Mouse (Mus musculus): ENCODE results near the gene Slc4a4. TPM values are rescaled to one million over a fixed set of nuclear protein-coding genes. Genes with fewer than 3 reads are reported as not detected.

Slc4a4 gene
- polyA plus RNA-seq, 1 experiment from 2014 or later: 4.8 TPM

- Histone ChIP-seq H3K4me2 (ENCODE audit: low read length) (no peak overlapping the region), H3K27ac (replicated peaks; ENCODE audit: low read depth, low read length) (no peak overlapping the region), H3K4me3 (replicated peaks; ENCODE audit: low read depth, low read length) (no peak overlapping the region), H3K9ac (replicated peaks; ENCODE audit: low read length) (no peak overlapping the region), H3K27me3 (ENCODE audit: control insufficient read depth, insufficient read depth, low read length) (no peaks in the 10 kb centered on the region), H3K4me1 (ENCODE audit: control insufficient read depth, insufficient read depth, low read length) (peaks cover 8% of the 10 kb centered on the region; the same call in 1 of the 2 replicates), H3K9me3 (ENCODE audit: control insufficient read depth, low read length) (no peaks in the 10 kb centered on the region), H3K36me3 (ENCODE audit: control insufficient read depth, insufficient read depth, low read length) (no peaks in the 10 kb centered on the region)
- no peak for ATAC-seq (ENCODE audit: low FRiP score, low TSS enrichment)
- WGBS: 95% methylated on average over 5 of the region's 5 CpGs
- DNase-seq: no peak
These were observed 39.0 kb downstream of the Slc4a4 start for GRCm38 (mm10) chr5:88925576-88925975.

- H3K4me1 ChIP-seq (ENCODE audit: control insufficient read depth, insufficient read depth, low read length): peaks cover 9% of the 10 kb centered on the region; the same call in 1 of the 2 replicates
- no peak overlapping the region for H3K9ac ChIP-seq (replicated peaks; ENCODE audit: low read length)
- no peak overlapping the region for H3K27ac ChIP-seq (replicated peaks; ENCODE audit: low read depth, low read length)
- DNase-seq (peak; percentile 82), ATAC-seq (ENCODE audit: low FRiP score, low TSS enrichment) (peak; percentile 48; the same call in 1 of the 2 replicates)
- no peak overlapping the region for H3K4me2 ChIP-seq (ENCODE audit: low read length)
- no peak overlapping the region for H3K4me3 ChIP-seq (replicated peaks; ENCODE audit: low read depth, low read length)
- WGBS: 52% methylated on average over 13 of the region's 13 CpGs
- H3K36me3 ChIP-seq (ENCODE audit: control insufficient read depth, insufficient read depth, low read length): no peaks in the 10 kb centered on the region
- H3K9me3 ChIP-seq (ENCODE audit: control insufficient read depth, low read length): no peaks in the 10 kb centered on the region
- no peaks in the 10 kb centered on the region for H3K27me3 ChIP-seq (ENCODE audit: control insufficient read depth, insufficient read depth, low read length)
These were observed 41.7 kb downstream of the Slc4a4 start for GRCm38 (mm10) chr5:88928201-88928916.

- DNase-seq (peak; percentile 80), ATAC-seq (ENCODE audit: low FRiP score, low TSS enrichment) (peak; percentile 80)
- Histone ChIP-seq H3K4me1 (ENCODE audit: control insufficient read depth, insufficient read depth, low read length) (peaks cover 11% of the 10 kb centered on the region), H3K36me3 (ENCODE audit: control insufficient read depth, insufficient read depth, low read length) (no peaks in the 10 kb centered on the region), H3K4me2 (ENCODE audit: low read length) (0 out of 2 replicates have a peak overlapping the region, but pooled peaks have one; percentile 28), H3K27ac (replicated peaks; ENCODE audit: low read depth, low read length) (no peak overlapping the region), H3K27me3 (ENCODE audit: control insufficient read depth, insufficient read depth, low read length) (no peaks in the 10 kb centered on the region), H3K4me3 (replicated peaks; ENCODE audit: low read depth, low read length) (no peak overlapping the region), H3K9ac (replicated peaks; ENCODE audit: low read length) (no peak overlapping the region; the same call in 1 of the 2 replicates), H3K9me3 (ENCODE audit: control insufficient read depth, low read length) (no peaks in the 10 kb centered on the region)
- 30% methylated on average over 18 of the region's 18 CpGs for WGBS
These were observed 42.9 kb downstream of the Slc4a4 start for GRCm38 (mm10) chr5:88929392-88930094.

- Histone ChIP-seq H3K27ac (replicated peaks; ENCODE audit: low read depth, low read length) (0 out of 2 replicates have a peak overlapping the region, but pooled peaks have one; percentile 32), H3K9me3 (ENCODE audit: control insufficient read depth, low read length) (no peaks in the 10 kb centered on the region), H3K4me1 (ENCODE audit: control insufficient read depth, insufficient read depth, low read length) (peaks cover 11% of the 10 kb centered on the region), H3K36me3 (ENCODE audit: control insufficient read depth, insufficient read depth, low read length) (no peaks in the 10 kb centered on the region), H3K9ac (replicated peaks; ENCODE audit: low read length) (no peak overlapping the region), H3K4me3 (replicated peaks; ENCODE audit: low read depth, low read length) (no peak overlapping the region), H3K27me3 (ENCODE audit: control insufficient read depth, insufficient read depth, low read length) (no peaks in the 10 kb centered on the region), H3K4me2 (ENCODE audit: low read length) (no peak overlapping the region)
- ATAC-seq (ENCODE audit: low FRiP score, low TSS enrichment) (peak; percentile 47; the same call in 1 of the 2 replicates), DNase-seq (no peak)
- 75% methylated on average over 5 of the region's 5 CpGs for WGBS
These were observed 43.5 kb downstream of the Slc4a4 start for GRCm38 (mm10) chr5:88930129-88930528.

- Histone ChIP-seq H3K4me3 (replicated peaks; ENCODE audit: low read depth, low read length) (no peak overlapping the region), H3K4me2 (ENCODE audit: low read length) (no peak overlapping the region), H3K4me1 (ENCODE audit: control insufficient read depth, insufficient read depth, low read length) (peaks cover 11% of the 10 kb centered on the region), H3K27me3 (ENCODE audit: control insufficient read depth, insufficient read depth, low read length) (no peaks in the 10 kb centered on the region), H3K27ac (replicated peaks; ENCODE audit: low read depth, low read length) (no peak overlapping the region), H3K36me3 (ENCODE audit: control insufficient read depth, insufficient read depth, low read length) (no peaks in the 10 kb centered on the region), H3K9ac (replicated peaks; ENCODE audit: low read length) (no peak overlapping the region), H3K9me3 (ENCODE audit: control insufficient read depth, low read length) (no peaks in the 10 kb centered on the region)
- ATAC-seq (ENCODE audit: low FRiP score, low TSS enrichment) (no peak), DNase-seq (no peak)
- WGBS: 88% methylated on average over 11 of the region's 11 CpGs
These were observed 44.0 kb downstream of the Slc4a4 start for GRCm38 (mm10) chr5:88930611-88931010.

- Histone ChIP-seq H3K27me3 (ENCODE audit: control insufficient read depth, insufficient read depth, low read length) (no peaks in the 10 kb centered on the region), H3K4me1 (ENCODE audit: control insufficient read depth, insufficient read depth, low read length) (peaks cover 11% of the 10 kb centered on the region), H3K4me3 (replicated peaks; ENCODE audit: low read depth, low read length) (no peak overlapping the region), H3K9ac (replicated peaks; ENCODE audit: low read length) (no peak overlapping the region), H3K36me3 (ENCODE audit: control insufficient read depth, insufficient read depth, low read length) (no peaks in the 10 kb centered on the region), H3K27ac (replicated peaks; ENCODE audit: low read depth, low read length) (no peak overlapping the region), H3K9me3 (ENCODE audit: control insufficient read depth, low read length) (no peaks in the 10 kb centered on the region), H3K4me2 (ENCODE audit: low read length) (no peak overlapping the region)
- ATAC-seq (ENCODE audit: low FRiP score, low TSS enrichment): no peak
- WGBS: 94% methylated on average over 9 of the region's 9 CpGs
- no peak for DNase-seq
These were observed 44.6 kb downstream of the Slc4a4 start for GRCm38 (mm10) chr5:88931176-88931575.

- no peak for ATAC-seq (ENCODE audit: low FRiP score, low TSS enrichment)
- H3K9me3 ChIP-seq (ENCODE audit: control insufficient read depth, low read length): no peaks in the 10 kb centered on the region
- H3K4me1 ChIP-seq (ENCODE audit: control insufficient read depth, insufficient read depth, low read length): peaks cover 11% of the 10 kb centered on the region
- peak; percentile 22 for DNase-seq
- no peak overlapping the region for H3K9ac ChIP-seq (replicated peaks; ENCODE audit: low read length)
- H3K4me3 ChIP-seq (replicated peaks; ENCODE audit: low read depth, low read length): no peak overlapping the region
- H3K4me2 ChIP-seq (ENCODE audit: low read length): peak overlapping the region; percentile 36
- no peaks in the 10 kb centered on the region for H3K27me3 ChIP-seq (ENCODE audit: control insufficient read depth, insufficient read depth, low read length)
- 47% methylated on average over 7 of the region's 7 CpGs for WGBS
- no peaks in the 10 kb centered on the region for H3K36me3 ChIP-seq (ENCODE audit: control insufficient read depth, insufficient read depth, low read length)
- no peak overlapping the region for H3K27ac ChIP-seq (replicated peaks; ENCODE audit: low read depth, low read length)
These were observed 46.8 kb downstream of the Slc4a4 start for GRCm38 (mm10) chr5:88933454-88933853.

- 46% methylated on average over 14 of the region's 14 CpGs for WGBS
- Histone ChIP-seq H3K4me2 (ENCODE audit: low read length) (peak overlapping the region; percentile 36), H3K4me1 (ENCODE audit: control insufficient read depth, insufficient read depth, low read length) (peaks cover 9% of the 10 kb centered on the region), H3K36me3 (ENCODE audit: control insufficient read depth, insufficient read depth, low read length) (no peaks in the 10 kb centered on the region), H3K27me3 (ENCODE audit: control insufficient read depth, insufficient read depth, low read length) (no peaks in the 10 kb centered on the region), H3K9me3 (ENCODE audit: control insufficient read depth, low read length) (no peaks in the 10 kb centered on the region), H3K4me3 (replicated peaks; ENCODE audit: low read depth, low read length) (no peak overlapping the region), H3K27ac (replicated peaks; ENCODE audit: low read depth, low read length) (no peak overlapping the region), H3K9ac (replicated peaks; ENCODE audit: low read length) (no peak overlapping the region)
- DNase-seq: peak; percentile 22
- peak; percentile 22; the same call in 1 of the 2 replicates for ATAC-seq (ENCODE audit: low FRiP score, low TSS enrichment)
These were observed 47.3 kb downstream of the Slc4a4 start for GRCm38 (mm10) chr5:88933946-88934345.
